Mouse (Mus musculus) spleen, adult 2 months (tissue): ENCODE measurements around the gene Porcn. TPM values are rescaled to one million over a fixed set of nuclear protein-coding genes. Genes with fewer than 3 reads are reported as not detected.

Experiments
- DNase-seq, 2 experiments: peaks; one replicate each; pipeline versions ENCODE4 v3.0.0 to v3.0.0-alpha.2; 2012 to 2021; ENCODE audit warnings: low spot score in 2 of 2, low read depth in 1 of 2
- H3K27ac ChIP-seq: fragments of 200-500 bp; 2 replicates; pipeline ENCODE4 v1.5.1; 2012; ENCODE audit warnings: low read length, inconsistent platforms; ENCODE audit not compliant: insufficient read depth
- H3K27me3 ChIP-seq: fragments of 200-500 bp; 2 replicates; pipeline ENCODE4 v1.6.1; 2012; ENCODE audit warnings: mild to moderate bottlenecking, moderate library complexity, low read length, inconsistent platforms; ENCODE audit not compliant: control insufficient read depth, insufficient read depth
- H3K36me3 ChIP-seq: fragments of 200-500 bp; 2 replicates; pipeline ENCODE4 v1.6.1; 2012; ENCODE audit warnings: mild to moderate bottlenecking, low read length, inconsistent platforms; ENCODE audit not compliant: control insufficient read depth, insufficient read depth
- H3K4me1 ChIP-seq: fragments of 200-500 bp; 2 replicates; pipeline ENCODE4 v1.6.1; 2011; ENCODE audit warnings: inconsistent platforms; ENCODE audit not compliant: control insufficient read depth, insufficient read depth, insufficient read length
- H3K4me3 ChIP-seq: fragments of 200-500 bp; 2 replicates; pipeline ENCODE4 v1.5.1; 2011; ENCODE audit warnings: mild to moderate bottlenecking, inconsistent platforms; ENCODE audit not compliant: insufficient read depth, insufficient read length; ENCODE audit errors: extremely low read depth
- CTCF ChIP-seq: fragments of 200-500 bp; IDR thresholded peaks from 2 replicates; pipeline ENCODE4 v1.5.1; 2011; ENCODE audit warnings: mild to moderate bottlenecking, inconsistent platforms; ENCODE audit not compliant: insufficient read depth, insufficient read length, insufficient replicate concordance; ENCODE audit errors: extremely low read depth
- POLR2A ChIP-seq: fragments of 200-500 bp; IDR thresholded peaks from 2 replicates; pipeline ENCODE4 v1.6.1; 2011; ENCODE audit warnings: low read depth, low read length, inconsistent platforms
- WGBS: fragments of 180-500 bp; shearing (Covaris S2); methylation state at CpG from one replicate; pipeline ENCODE4 v1.1.7; 2018; 5-methylcytosine and 5-hydroxymethylcytosine counted together
- polyA plus RNA-seq: library from polyadenylated mRNA; depleted of rRNA; stranded (reverse); fragments of >200 nt; gene quantifications from 2 replicates; pipeline ENCODE4 v1.2.3, GENCODE M21; 2012

Porcn gene
- polyA plus RNA-seq, 1 experiment, result 3.7 TPM

DNA sequence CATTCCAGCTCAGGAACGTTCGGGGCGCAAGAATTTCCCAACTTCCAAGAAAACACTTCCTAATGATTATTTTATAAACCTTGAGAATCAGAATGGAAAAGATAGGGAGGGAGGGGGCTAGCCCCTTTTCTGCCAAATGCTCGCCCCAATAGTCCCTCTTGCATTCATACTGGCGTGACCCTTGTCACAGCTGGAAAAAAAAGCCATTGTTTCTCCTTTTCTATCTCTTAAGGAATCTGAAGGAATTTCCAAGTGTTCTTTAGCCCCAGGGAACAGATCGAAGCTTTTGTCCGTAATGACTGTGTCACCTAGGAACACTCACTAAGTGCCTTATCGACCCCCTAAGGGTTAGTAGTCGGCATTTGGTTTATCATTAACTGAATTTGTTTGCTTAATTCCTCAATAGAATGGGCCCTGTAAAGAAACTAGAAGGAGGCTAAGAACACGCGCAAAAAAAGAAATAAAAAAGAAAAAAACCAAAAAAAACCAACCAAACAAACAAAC is 421 bp upstream of the Porcn start:
- TF ChIP-seq CTCF (no peak), POLR2A (no peak)
- Histone ChIP-seq H3K27me3 (peaks cover 2% of the 10 kb centered on the region; the same call in 1 of the 2 replicates), H3K36me3 (no peaks in the 10 kb centered on the region), H3K27ac (no peak overlapping the region), H3K4me3 (peak overlapping the region; percentile 44; the same call in 1 of the 2 replicates), H3K4me1 (peaks cover 4% of the 10 kb centered on the region)
- 26% methylated on average over 11 of the region's 11 CpGs for WGBS
- no peak for DNase-seq

- peaks cover 2% of the 10 kb centered on the region; the same call in 1 of the 2 replicates for H3K27me3 ChIP-seq
- WGBS, result 62% methylated on average over 7 of the region's 7 CpGs
- DNase-seq, result no peak
- no peak overlapping the region for H3K4me3 ChIP-seq
- peaks cover 4% of the 10 kb centered on the region for H3K4me1 ChIP-seq
- TF ChIP-seq CTCF, result no peak
- no peak for TF ChIP-seq POLR2A
- H3K27ac ChIP-seq, result no peak overlapping the region
- no peaks in the 10 kb centered on the region for H3K36me3 ChIP-seq
Observed at GRCm38 (mm10) chrX:8205551-8205950, 774 bp downstream of the Porcn start.

GRCm38 (mm10) chrX:8205088-8205487 is 1.2 kb downstream of the Porcn start:
- Histone ChIP-seq H3K4me3 (no peak overlapping the region), H3K4me1 (peaks cover 4% of the 10 kb centered on the region), H3K36me3 (no peaks in the 10 kb centered on the region), H3K27ac (no peak overlapping the region), H3K27me3 (peaks cover 2% of the 10 kb centered on the region; the same call in 1 of the 2 replicates)
- no peak for DNase-seq
- 71% methylated on average over 4 of the region's 4 CpGs for WGBS
- no peak for TF ChIP-seq POLR2A
- TF ChIP-seq CTCF, result no peak

- DNase-seq, result no peak
- H3K27me3 ChIP-seq, result peaks cover 2% of the 10 kb centered on the region; the same call in 1 of the 2 replicates
- 81% methylated on average over 10 of the region's 10 CpGs for WGBS
- TF ChIP-seq POLR2A, result no peak
- TF ChIP-seq CTCF, result no peak
- no peak overlapping the region for H3K27ac ChIP-seq
- H3K4me1 ChIP-seq, result peaks cover 4% of the 10 kb centered on the region
- H3K4me3 ChIP-seq, result no peak overlapping the region
- H3K36me3 ChIP-seq, result no peaks in the 10 kb centered on the region
Observed at GRCm38 (mm10) chrX:8204076-8204475, 2.2 kb downstream of the Porcn start.

DNA sequence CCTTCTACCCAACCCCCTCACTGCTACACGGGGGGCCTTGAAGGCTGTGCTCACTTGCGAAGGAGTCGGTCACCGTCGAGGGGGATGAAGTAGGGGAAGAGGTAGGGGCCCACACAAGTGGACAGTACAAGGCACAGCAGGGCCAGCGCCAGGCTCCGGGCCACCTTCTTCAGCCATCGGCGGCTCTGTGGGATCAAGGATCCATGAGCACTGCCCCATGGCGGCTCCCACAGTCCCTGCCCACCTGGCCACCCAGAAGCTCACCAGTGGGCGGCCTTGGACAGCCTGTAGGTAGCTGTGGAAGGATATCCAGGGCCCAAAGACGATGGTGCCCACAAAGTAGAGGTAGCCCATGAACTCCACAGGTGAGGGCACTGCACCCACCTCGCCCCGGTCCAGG is 3.2 kb downstream of the Porcn start:
- DNase-seq, result no peak
- 86% methylated on average over 14 of the region's 14 CpGs for WGBS
- Histone ChIP-seq H3K4me1 (peaks cover 4% of the 10 kb centered on the region), H3K36me3 (no peaks in the 10 kb centered on the region), H3K27ac (no peak overlapping the region), H3K4me3 (no peak overlapping the region), H3K27me3 (peaks cover 2% of the 10 kb centered on the region; the same call in 1 of the 2 replicates)
- TF ChIP-seq CTCF, result no peak
- TF ChIP-seq POLR2A, result no peak

DNA sequence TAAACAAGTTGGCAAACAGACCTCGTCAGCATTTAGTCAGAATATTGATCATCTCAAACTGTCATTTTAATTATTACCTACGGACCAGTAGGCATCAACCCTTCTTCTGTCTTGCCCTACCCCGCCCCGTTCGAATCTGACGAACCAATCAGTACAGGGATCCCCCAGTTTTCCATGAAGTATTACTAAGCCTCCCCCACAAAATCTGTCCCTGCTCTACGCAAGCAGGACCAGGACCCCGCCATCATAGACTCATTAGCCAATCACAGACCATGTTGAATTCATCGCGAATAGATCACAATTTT is 13.0 kb downstream of the Porcn start, which contains the start of gene Ebp:
Gene Ebp (minus strand): TSS at position 94 of the 305 bp plus-strand sequence.
- Histone ChIP-seq H3K36me3 (0 out of 2 replicates have a peak, but pooled peaks cover 1% of the 10 kb centered on the region), H3K27ac (peak within 1 kb of the TSS; percentile 69), H3K4me3 (peak within 1 kb of the TSS; percentile 85), H3K4me1 (no peaks in the 10 kb centered on the region; the same call in 1 of the 2 replicates), H3K27me3 (no peaks in the 10 kb centered on the region)
- TF ChIP-seq POLR2A, result no peak
- TF ChIP-seq CTCF, result no peak
- 32% methylated on average over 10 of the region's 10 CpGs for WGBS
- peak in 1 of 2 experiments; percentile 3 for DNase-seq

DNA sequence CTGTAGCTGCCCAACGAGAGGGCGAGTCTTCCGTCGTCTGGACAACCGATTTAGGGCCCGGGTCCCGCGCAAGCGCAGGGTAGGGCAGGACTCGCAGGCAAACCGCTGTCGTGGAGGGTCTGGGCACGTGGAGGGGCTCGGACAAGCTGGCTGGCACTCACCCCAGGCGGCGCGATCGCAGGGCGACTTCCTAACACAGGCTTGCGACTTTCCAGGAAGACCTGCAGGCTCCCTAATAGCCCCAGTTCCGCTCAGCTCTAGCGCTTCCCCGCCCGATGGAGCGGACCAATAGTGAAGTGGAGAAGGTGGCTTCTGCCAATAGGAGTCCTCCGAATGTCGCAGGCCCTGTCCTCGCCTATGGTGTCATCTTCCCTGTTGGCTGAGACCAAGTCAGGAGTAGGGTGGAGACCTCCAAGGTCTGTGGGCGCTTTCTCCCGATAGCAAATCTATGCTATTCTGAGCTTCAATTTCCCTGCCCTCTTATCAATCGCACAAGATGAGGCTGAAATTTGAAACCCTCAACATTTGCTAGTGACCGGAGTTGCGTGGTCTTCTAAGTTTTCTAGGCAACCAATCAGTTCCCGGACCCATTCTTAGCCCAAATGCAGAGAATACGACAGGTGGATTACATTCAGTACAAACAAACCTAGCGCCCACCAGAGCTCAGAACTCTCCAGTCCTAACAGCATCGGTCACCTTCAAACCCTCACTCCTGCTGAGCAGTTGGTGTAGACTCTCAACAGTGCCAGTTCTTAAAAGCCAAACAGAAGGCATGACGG is 13.5 kb downstream of the Porcn start:
- Histone ChIP-seq H3K36me3 (0 out of 2 replicates have a peak, but pooled peaks cover 1% of the 10 kb centered on the region), H3K27me3 (no peaks in the 10 kb centered on the region), H3K4me1 (no peaks in the 10 kb centered on the region; the same call in 1 of the 2 replicates), H3K4me3 (peak overlapping the region; percentile 85), H3K27ac (peak overlapping the region; percentile 69)
- DNase-seq, result peak; percentile 42 to 71
- TF ChIP-seq CTCF, result no peak
- peak; percentile 23; the same call in 1 of the 2 replicates for TF ChIP-seq POLR2A
- 22% methylated on average over 38 of the region's 38 CpGs for WGBS
